Mouse (Mus musculus) liver, postnatal 0 days (tissue): ENCODE measurements around the gene Orc1. TPM values are rescaled to one million over a fixed set of nuclear protein-coding genes. Genes with fewer than 3 reads are reported as not detected.

Experiments
- ATAC-seq: fragments of 200-750 bp; cut with Nextera tagmentation; 2 replicates; pipeline ENCODE4 v1.8.0; 2017; ENCODE audit warnings: mild to moderate bottlenecking, moderate library complexity
- DNase-seq: peaks from one replicate; pipeline ENCODE4 v3.0.0-alpha.2; 2016
- H3K27ac ChIP-seq: fragments of 300-500 bp; sonication (generic); 2 replicates; pipeline ENCODE4 v1.5.1; 2014; ENCODE audit warnings: antibody characterized with exemption, moderate library complexity, mild to moderate bottlenecking, low read depth
- H3K27me3 ChIP-seq: fragments of 300-500 bp; sonication (generic); 2 replicates; pipeline ENCODE4 v1.6.1; 2014; ENCODE audit warnings: low read length, control low read depth, mixed read lengths; ENCODE audit not compliant: insufficient read depth
- H3K36me3 ChIP-seq: fragments of 300-500 bp; sonication (generic); replicated peaks from 2 replicates; pipeline ENCODE4 v1.6.1; 2014; ENCODE audit warnings: mild to moderate bottlenecking, control low read depth, low read length, moderate library complexity, mixed read lengths; ENCODE audit not compliant: insufficient read depth
- H3K4me1 ChIP-seq: fragments of 300-500 bp; sonication (generic); 2 replicates; pipeline ENCODE4 v1.6.1; 2014; ENCODE audit warnings: antibody characterized with exemption, mild to moderate bottlenecking, control low read depth; ENCODE audit not compliant: insufficient read depth
- H3K4me2 ChIP-seq: fragments of 300-500 bp; sonication (generic); 2 replicates; pipeline ENCODE4 v1.6.1; 2014; ENCODE audit warnings: low read depth, mild to moderate bottlenecking, low read length, moderate library complexity, mixed read lengths
- H3K4me3 ChIP-seq: fragments of 300-500 bp; sonication (generic); 2 replicates; pipeline ENCODE4 v1.5.1; 2014; ENCODE audit warnings: low read depth, low read length
- H3K9ac ChIP-seq: fragments of 300-500 bp; sonication (generic); replicated peaks from 2 replicates; pipeline ENCODE4 v1.6.1; 2014; ENCODE audit warnings: mild to moderate bottlenecking, moderate library complexity
- H3K9me3 ChIP-seq: fragments of 300-500 bp; sonication (generic); 2 replicates; pipeline ENCODE4 v1.6.1; 2016; ENCODE audit warnings: mild to moderate bottlenecking, control low read depth, low read length, mixed read lengths
- CTCF ChIP-seq: sonication (generic); IDR thresholded peaks from 2 replicates; pipeline ENCODE4 v1.5.1; 2016; ENCODE audit warnings: antibody characterized with exemption, low read depth
- EP300 ChIP-seq: IDR thresholded peaks from 2 replicates; pipeline ENCODE4 v1.6.1; 2016; ENCODE audit warnings: antibody characterized with exemption, low read depth, mild to moderate bottlenecking
- WGBS: fragments of 180-500 bp; shearing (Covaris S2); extraction: QIAGEN DNeasy Blood & Tissue Kit; methylation state at CpG from one replicate; pipeline ENCODE4 v1.1.7; 2014; ENCODE audit not compliant: insufficient replicate concordance; 5-methylcytosine and 5-hydroxymethylcytosine counted together
- polyA plus RNA-seq: library from polyadenylated mRNA; unstranded; fragments of >200 nt; fragmentation: Nextera tagmentation; extraction: Ambion mirVana; gene quantifications from 2 replicates; pipeline ENCODE4 v1.2.1, GENCODE M21; 2015

Orc1 gene
- 6.1 and 8.2 TPM in 2 replicates for polyA plus RNA-seq

DNA sequence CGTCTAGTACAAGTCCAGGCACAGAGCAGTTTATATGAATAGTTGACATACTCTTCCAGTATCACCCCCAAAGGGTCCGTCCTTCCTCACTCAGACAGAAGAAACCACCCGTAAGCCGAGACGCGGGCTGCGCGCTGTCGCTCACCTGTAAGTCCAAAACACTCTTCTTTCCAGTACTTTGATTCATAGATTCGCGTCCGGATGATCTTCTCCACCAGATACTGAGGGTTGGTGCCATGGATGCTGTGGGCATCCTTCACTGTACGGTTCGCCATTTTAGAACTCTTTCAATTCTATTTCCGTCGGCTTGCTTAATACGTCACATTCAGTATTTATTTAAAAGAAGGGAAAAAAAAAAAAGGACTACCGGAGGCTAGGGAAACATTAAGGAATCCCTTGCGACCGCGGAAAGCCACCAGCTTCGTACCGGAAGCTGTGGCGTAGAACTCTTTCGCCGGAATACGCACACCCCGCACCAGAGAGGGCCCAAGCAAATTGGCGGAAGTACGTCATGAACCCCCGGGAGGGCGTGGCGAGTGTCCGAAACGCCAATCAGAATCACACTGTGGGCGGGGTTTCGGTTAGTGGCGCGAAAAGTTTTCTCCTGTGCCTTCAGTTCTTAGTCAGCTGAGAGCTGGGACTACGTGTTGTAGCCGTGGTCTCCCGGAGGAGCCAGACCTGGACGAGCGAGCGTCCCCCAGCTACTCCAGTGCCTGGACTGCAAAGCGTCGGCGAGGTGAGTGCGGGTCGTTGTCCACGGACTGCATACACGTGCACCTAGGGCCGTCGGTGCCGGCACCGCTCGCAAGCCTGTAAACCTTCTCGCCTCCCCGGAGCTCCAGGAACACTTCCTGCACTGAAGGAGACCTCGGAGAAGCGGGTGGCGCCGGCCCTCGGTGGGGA is at the start of gene Orc1, which contains the start of gene Prpf38a:
Gene Orc1 (plus strand): TSS at position 584 of the 903 bp plus-strand sequence.
Gene Prpf38a (minus strand): TSS at position 497 of the 903 bp plus-strand sequence.
- Histone ChIP-seq H3K27me3 (no peaks in the 10 kb centered on the region), H3K27ac (peak within 1 kb of the TSS; percentile 75), H3K36me3 (peaks cover 17% of the 10 kb centered on the region), H3K9ac (peak within 1 kb of the TSS; percentile 82), H3K9me3 (no peaks in the 10 kb centered on the region), H3K4me1 (peaks cover 12% of the 10 kb centered on the region), H3K4me2 (peak within 1 kb of the TSS; percentile 89), H3K4me3 (peak within 1 kb of the TSS; percentile 82)
- ATAC-seq (peak; percentile 98), DNase-seq (peak; percentile 99)
- under 1% methylated on average over 64 of the region's 64 CpGs for WGBS
- TF ChIP-seq EP300, result peak; percentile 57
- no peak for TF ChIP-seq CTCF

DNA sequence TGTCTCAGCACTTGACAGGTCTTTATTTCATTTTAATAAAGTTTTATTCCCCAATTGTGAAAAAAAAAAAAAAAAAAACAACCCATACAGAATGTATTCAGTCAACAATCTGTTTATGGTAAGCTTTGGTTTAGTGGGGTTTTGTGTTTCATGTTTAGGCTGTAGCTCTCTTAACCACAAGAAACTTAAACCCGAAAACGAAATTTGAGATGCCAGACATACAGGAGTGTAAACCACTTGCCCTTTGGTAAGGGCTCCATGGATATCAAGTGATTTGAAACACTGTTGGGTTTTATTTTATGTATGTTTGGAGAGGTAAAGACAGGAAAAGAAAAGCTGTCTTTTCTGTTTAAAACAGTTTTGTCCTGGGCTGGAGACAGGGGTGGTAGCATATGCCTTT is 39.5 kb upstream of the Orc1 start:
- DNase-seq (no peak), ATAC-seq (no peak)
- peaks cover 17% of the 10 kb centered on the region for H3K36me3 ChIP-seq
- H3K27me3 ChIP-seq, result no peaks in the 10 kb centered on the region
- H3K9me3 ChIP-seq, result no peaks in the 10 kb centered on the region
- 84% methylated on average over 2 of the region's 2 CpGs for WGBS
- H3K4me2 ChIP-seq, result no peak overlapping the region
- no peaks in the 10 kb centered on the region for H3K4me1 ChIP-seq
- no peak overlapping the region for H3K9ac ChIP-seq
- no peak overlapping the region for H3K4me3 ChIP-seq
- no peak for TF ChIP-seq CTCF
- TF ChIP-seq EP300, result no peak
- H3K27ac ChIP-seq, result no peak overlapping the region

DNA sequence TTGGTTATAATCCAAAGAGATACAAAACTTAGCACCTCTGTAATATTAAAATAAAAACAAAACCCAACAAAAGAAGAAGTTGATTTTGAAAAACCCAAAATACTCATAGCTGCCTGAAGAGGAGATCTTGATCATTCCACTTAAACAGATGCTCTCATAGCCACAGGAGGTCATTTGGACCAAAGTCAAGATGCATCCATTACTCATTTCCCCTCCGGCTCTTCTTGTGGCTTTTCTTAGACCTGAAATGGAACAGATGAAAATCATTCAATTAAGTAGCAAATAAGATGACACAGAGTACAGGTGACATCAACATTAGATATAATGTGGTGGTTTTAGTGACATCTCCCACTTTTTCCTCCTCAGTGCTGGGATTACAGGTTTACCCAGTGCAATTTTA is 14.2 kb upstream of the Orc1 start:
- no peak for DNase-seq
- Histone ChIP-seq H3K36me3 (peaks cover 87% of the 10 kb centered on the region), H3K4me2 (no peak overlapping the region), H3K4me3 (no peak overlapping the region), H3K27me3 (no peaks in the 10 kb centered on the region), H3K9ac (no peak overlapping the region), H3K27ac (no peak overlapping the region), H3K9me3 (no peaks in the 10 kb centered on the region), H3K4me1 (no peaks in the 10 kb centered on the region)
- no peak for ATAC-seq
- WGBS, result 91% methylated on average over 1 of the region's 1 CpGs
- TF ChIP-seq EP300 (no peak), CTCF (no peak)

DNA sequence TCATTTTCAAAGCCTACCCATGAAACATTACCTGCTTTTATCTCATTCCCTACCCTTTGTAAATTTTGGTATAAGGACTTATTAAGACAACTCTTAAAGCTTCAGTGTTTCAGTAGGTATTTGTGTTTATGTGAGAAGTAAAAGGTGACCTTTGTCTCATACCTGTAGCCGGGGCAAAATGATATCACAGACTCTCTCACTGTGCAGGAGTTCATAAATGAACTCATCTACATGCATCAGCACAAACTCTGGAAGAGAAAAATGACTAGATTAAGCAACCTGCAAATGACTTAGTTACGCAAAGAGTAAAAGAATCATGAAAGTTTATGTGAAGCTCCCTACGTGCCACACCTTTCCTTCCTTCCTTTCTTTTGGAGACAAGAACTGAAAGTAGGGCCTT is 6.6 kb upstream of the Orc1 start:
- ATAC-seq (no peak), DNase-seq (no peak)
- no peak for TF ChIP-seq CTCF
- TF ChIP-seq EP300, result no peak
- no peaks in the 10 kb centered on the region for H3K9me3 ChIP-seq
- no peak overlapping the region for H3K27ac ChIP-seq
- H3K4me2 ChIP-seq, result no peak overlapping the region
- H3K4me1 ChIP-seq, result 0 out of 2 replicates have a peak, but pooled peaks cover 2% of the 10 kb centered on the region
- H3K27me3 ChIP-seq, result no peaks in the 10 kb centered on the region
- H3K9ac ChIP-seq, result no peak overlapping the region
- peaks cover 55% of the 10 kb centered on the region for H3K36me3 ChIP-seq
- H3K4me3 ChIP-seq, result no peak overlapping the region
- 94% methylated on average over 3 of the region's 3 CpGs for WGBS

DNA sequence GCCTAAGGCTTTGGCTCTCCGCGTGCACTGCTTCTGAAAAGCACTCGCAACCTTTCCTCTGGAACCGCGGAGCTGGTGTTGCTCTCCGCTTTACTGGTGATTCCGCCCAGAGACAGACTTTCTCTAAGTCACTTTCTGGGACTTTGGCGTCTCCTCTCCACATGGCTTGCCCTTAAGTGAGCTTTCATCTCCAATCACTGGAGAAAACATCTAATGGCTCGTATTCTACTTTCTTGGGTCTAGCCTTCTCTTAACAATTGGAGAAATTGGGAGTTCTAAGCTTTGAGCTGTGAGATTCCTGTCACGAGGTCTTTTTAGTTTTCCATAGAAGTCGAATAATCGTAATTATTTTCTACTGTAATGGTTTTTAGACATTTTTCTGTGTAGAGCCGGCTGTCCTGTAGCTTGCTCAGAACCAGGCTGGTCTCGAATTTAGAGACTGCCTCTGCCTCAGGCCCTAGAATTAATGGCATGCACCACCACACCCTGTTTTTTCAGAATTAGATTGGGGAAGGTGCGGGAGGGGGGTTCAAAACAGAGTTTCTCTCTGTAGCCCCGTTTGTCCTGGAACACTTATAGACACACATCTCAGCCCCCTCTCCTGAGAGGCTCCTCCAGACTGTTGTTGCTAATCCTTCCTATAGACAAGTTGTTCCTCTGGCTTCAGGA is 654 bp downstream of the Orc1 start:
- 2% methylated on average over 16 of the region's 16 CpGs for WGBS
- H3K9ac ChIP-seq, result peak overlapping the region; percentile 82
- no peaks in the 10 kb centered on the region for H3K27me3 ChIP-seq
- H3K36me3 ChIP-seq, result peaks cover 12% of the 10 kb centered on the region
- H3K9me3 ChIP-seq, result no peaks in the 10 kb centered on the region
- H3K4me3 ChIP-seq, result peak overlapping the region; percentile 82
- DNase-seq (no peak), ATAC-seq (no peak)
- peak overlapping the region; percentile 75 for H3K27ac ChIP-seq
- peaks cover 12% of the 10 kb centered on the region for H3K4me1 ChIP-seq
- peak overlapping the region; percentile 89 for H3K4me2 ChIP-seq
- TF ChIP-seq EP300 (no peak), CTCF (no peak)

DNA sequence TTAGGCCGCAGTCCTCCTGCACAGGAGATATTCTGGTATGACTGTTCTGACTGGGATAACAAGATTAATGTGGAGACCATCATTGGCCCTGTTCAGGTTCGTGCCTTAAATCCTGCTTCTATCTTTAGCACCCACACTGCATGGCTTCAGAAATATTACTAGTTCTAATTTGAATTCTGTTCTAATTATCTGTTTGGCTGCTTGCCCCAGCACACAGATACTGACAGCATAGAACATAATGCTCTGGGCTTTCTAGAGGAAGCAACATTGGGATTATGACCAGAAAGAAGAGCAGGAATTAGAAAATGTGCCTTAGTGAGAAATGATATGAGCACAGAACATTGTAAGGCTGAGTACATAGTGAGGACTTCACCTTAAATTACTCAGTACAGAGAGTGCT is 14.2 kb downstream of the Orc1 start:
- WGBS, result 87% methylated on average over 2 of the region's 2 CpGs
- no peak overlapping the region for H3K9ac ChIP-seq
- ATAC-seq, result no peak
- H3K9me3 ChIP-seq, result no peaks in the 10 kb centered on the region
- H3K27ac ChIP-seq, result no peak overlapping the region
- H3K36me3 ChIP-seq, result peaks cover 30% of the 10 kb centered on the region
- no peaks in the 10 kb centered on the region for H3K4me1 ChIP-seq
- no peak overlapping the region for H3K4me2 ChIP-seq
- TF ChIP-seq CTCF (no peak), EP300 (no peak)
- DNase-seq, result no peak
- no peak overlapping the region for H3K4me3 ChIP-seq
- H3K27me3 ChIP-seq, result no peaks in the 10 kb centered on the region
